Mouse (Mus musculus) bone marrow macrophage, adult 2 months (primary cell): Measurements from ENCODE around the gene Szrd1.

Experiments used
- CTCF ChIP-seq: IDR thresholded peaks from 2 replicates; pipeline ENCODE4 v1.5.1; 2012; ENCODE audit warnings: low read depth, mild to moderate bottlenecking, low read length, moderate library complexity
- POLR2A ChIP-seq: IDR thresholded peaks from 2 replicates; pipeline ENCODE4 v1.6.1; 2012; ENCODE audit warnings: mild to moderate bottlenecking, low read depth, low read length, borderline replicate concordance

DNA sequence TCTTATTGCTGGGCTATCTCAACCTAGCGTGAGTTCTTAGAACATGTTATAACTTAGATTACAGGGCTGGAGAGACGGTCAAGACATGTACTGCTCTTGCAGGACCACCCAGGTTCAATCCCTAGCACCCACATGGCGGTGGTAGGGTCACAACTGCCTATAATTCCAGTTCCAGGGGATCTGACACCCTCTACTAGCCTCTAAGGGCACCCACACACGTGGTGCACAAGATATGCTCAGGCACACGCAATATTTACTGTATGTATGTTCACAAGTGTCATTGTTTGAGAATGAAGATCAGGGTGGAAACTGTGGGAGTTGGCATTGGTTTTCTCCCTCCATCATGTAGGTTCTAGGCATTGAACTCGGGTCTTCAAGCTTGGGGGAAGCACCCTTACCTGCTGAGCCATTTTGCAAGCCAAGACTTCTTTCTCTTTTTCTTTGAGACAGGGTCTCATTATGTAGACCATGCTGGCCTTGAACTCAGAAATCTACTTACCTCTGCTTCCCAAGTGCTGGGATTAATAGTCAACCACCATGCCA is 7.0 kb upstream of the Szrd1 start:
- TF ChIP-seq CTCF: no peak
- no peak for TF ChIP-seq POLR2A
